Mouse (Mus musculus): Measurements from ENCODE around the gene Fmod. TPM values are rescaled to one million over a fixed set of nuclear protein-coding genes. Genes with fewer than 3 reads are reported as not detected.

The Fmod gene
- total and polyA plus RNA-seq, 3 experiments, result 9.3 to 14.5 (median 9.4) TPM

- H3K4me1 ChIP-seq (ENCODE audit: control insufficient read depth, insufficient read depth, low read length), result no peaks in the 10 kb centered on the region
- H3K4me3 ChIP-seq, result no peak overlapping the region
- TF ChIP-seq CTCF (IDR thresholded peaks at IDR 0.05), result no peak
- TF ChIP-seq EP300 (IDR thresholded peaks at IDR 0.05; ENCODE audit: insufficient read depth, low read depth, low read length), result no peak
- TF ChIP-seq POLR2A (IDR thresholded peaks at IDR 0.05; ENCODE audit: insufficient read depth, low read depth, low read length), result no peak
- intact Hi-C loops (cut with DNase I), result no loop called here
- H3K36me3 ChIP-seq (ENCODE audit: control insufficient read depth, insufficient read depth, low read length), result no peaks in the 10 kb centered on the region
- H3K27ac ChIP-seq, result no peak overlapping the region
- H3K79me2 ChIP-seq (replicated peaks; ENCODE audit: control insufficient read depth, insufficient read depth, low read length), result no peaks in the 10 kb centered on the region
- H3K27me3 ChIP-seq (ENCODE audit: control insufficient read depth, insufficient read depth, low read length), result no peaks in the 10 kb centered on the region
- DNase-seq, result no peak
- 44% methylated on average over 5 of the region's 5 CpGs for WGBS
- no peak overlapping the region for H3K9ac ChIP-seq (ENCODE audit: low read depth, low read length)
These were observed 11.1 kb upstream of the Fmod start for GRCm38 (mm10) chr1:134025975-134026374.

GRCm38 (mm10) chr1:134026741-134027140 is 10.3 kb upstream of the Fmod start:
- intact Hi-C loops (cut with DNase I), result no loop called here
- H3K27me3 ChIP-seq (ENCODE audit: control insufficient read depth, insufficient read depth, low read length), result no peaks in the 10 kb centered on the region
- no peak overlapping the region for H3K27ac ChIP-seq
- no peaks in the 10 kb centered on the region for H3K36me3 ChIP-seq (ENCODE audit: control insufficient read depth, insufficient read depth, low read length)
- no peak for DNase-seq
- no peak for TF ChIP-seq POLR2A (IDR thresholded peaks at IDR 0.05; ENCODE audit: insufficient read depth, low read depth, low read length)
- no peaks in the 10 kb centered on the region for H3K79me2 ChIP-seq (replicated peaks; ENCODE audit: control insufficient read depth, insufficient read depth, low read length)
- H3K4me3 ChIP-seq, result no peak overlapping the region
- no peak overlapping the region for H3K9ac ChIP-seq (ENCODE audit: low read depth, low read length)
- no peaks in the 10 kb centered on the region for H3K4me1 ChIP-seq (ENCODE audit: control insufficient read depth, insufficient read depth, low read length)
- WGBS, result 87% methylated on average over 9 of the region's 9 CpGs

GRCm38 (mm10) chr1:134028161-134028846 is 8.8 kb upstream of the Fmod start:
- Histone ChIP-seq H3K9ac (ENCODE audit: low read depth, low read length) (no peak overlapping the region), H3K4me3 (no peak overlapping the region), H3K27ac (no peak overlapping the region), H3K79me2 (replicated peaks; ENCODE audit: control insufficient read depth, insufficient read depth, low read length) (no peaks in the 10 kb centered on the region), H3K36me3 (ENCODE audit: control insufficient read depth, insufficient read depth, low read length) (no peaks in the 10 kb centered on the region), H3K27me3 (ENCODE audit: control insufficient read depth, insufficient read depth, low read length) (no peaks in the 10 kb centered on the region), H3K4me1 (ENCODE audit: control insufficient read depth, insufficient read depth, low read length) (no peaks in the 10 kb centered on the region)
- intact Hi-C loops (cut with DNase I), result no loop called here
- WGBS, result 45% methylated on average over 14 of the region's 14 CpGs
- TF ChIP-seq CTCF (IDR thresholded peaks at IDR 0.05) (no peak), POLR2A (IDR thresholded peaks at IDR 0.05; ENCODE audit: insufficient read depth, low read depth, low read length) (no peak), EP300 (IDR thresholded peaks at IDR 0.05; ENCODE audit: insufficient read depth, low read depth, low read length) (no peak)
- no peak for DNase-seq

GRCm38 (mm10) chr1:134036492-134036891 is 562 bp upstream of the Fmod start:
- DNase-seq, result no peak
- no peak for TF ChIP-seq EP300 (IDR thresholded peaks at IDR 0.05; ENCODE audit: insufficient read depth, low read depth, low read length)
- TF ChIP-seq CTCF (IDR thresholded peaks at IDR 0.05), result peak; percentile 44
- TF ChIP-seq POLR2A (IDR thresholded peaks at IDR 0.05; ENCODE audit: insufficient read depth, low read depth, low read length), result no peak
- no peaks in the 10 kb centered on the region for H3K79me2 ChIP-seq (replicated peaks; ENCODE audit: control insufficient read depth, insufficient read depth, low read length)
- H3K9ac ChIP-seq (ENCODE audit: low read depth, low read length), result no peak overlapping the region
- no peaks in the 10 kb centered on the region for H3K4me1 ChIP-seq (ENCODE audit: control insufficient read depth, insufficient read depth, low read length)
- H3K27me3 ChIP-seq (ENCODE audit: control insufficient read depth, insufficient read depth, low read length), result no peaks in the 10 kb centered on the region
- no peak overlapping the region for H3K4me3 ChIP-seq
- intact Hi-C loops (cut with DNase I), result no loop called here
- H3K36me3 ChIP-seq (ENCODE audit: control insufficient read depth, insufficient read depth, low read length), result no peaks in the 10 kb centered on the region
- H3K27ac ChIP-seq, result no peak overlapping the region
- WGBS, result 65% methylated on average over 2 of the region's 2 CpGs

GRCm38 (mm10) chr1:134038336-134038735 is 1.3 kb downstream of the Fmod start:
- H3K4me3 ChIP-seq, result no peak overlapping the region

GRCm38 (mm10) chr1:134039361-134039760 is 2.3 kb downstream of the Fmod start:
- no peak overlapping the region for H3K9ac ChIP-seq (ENCODE audit: low read depth, low read length)
- H3K4me1 ChIP-seq (ENCODE audit: control insufficient read depth, insufficient read depth, low read length), result no peaks in the 10 kb centered on the region
- H3K4me3 ChIP-seq, result no peak overlapping the region
- intact Hi-C loops (cut with DNase I), result no loop called here
- TF ChIP-seq EP300 (IDR thresholded peaks at IDR 0.05; ENCODE audit: insufficient read depth, low read depth, low read length) (no peak), POLR2A (IDR thresholded peaks at IDR 0.05; ENCODE audit: insufficient read depth, low read depth, low read length) (no peak), CTCF (IDR thresholded peaks at IDR 0.05) (no peak)
- H3K27ac ChIP-seq, result no peak overlapping the region
- no peaks in the 10 kb centered on the region for H3K36me3 ChIP-seq (ENCODE audit: control insufficient read depth, insufficient read depth, low read length)
- H3K79me2 ChIP-seq (replicated peaks; ENCODE audit: control insufficient read depth, insufficient read depth, low read length), result no peaks in the 10 kb centered on the region
- no peak for DNase-seq
- WGBS, result 71% methylated on average over 2 of the region's 2 CpGs
- H3K27me3 ChIP-seq (ENCODE audit: control insufficient read depth, insufficient read depth, low read length), result no peaks in the 10 kb centered on the region

More at GRCm38 (mm10) chr1:134038336-134038735, 1.3 kb downstream of the Fmod start:
- H3K27ac ChIP-seq, result no peak overlapping the region
- no peak overlapping the region for H3K9ac ChIP-seq (ENCODE audit: low read depth, low read length)
- 84% methylated on average over 4 of the region's 4 CpGs for WGBS
- H3K79me2 ChIP-seq (replicated peaks; ENCODE audit: control insufficient read depth, insufficient read depth, low read length), result no peaks in the 10 kb centered on the region
- no peak for DNase-seq
- H3K36me3 ChIP-seq (ENCODE audit: control insufficient read depth, insufficient read depth, low read length), result no peaks in the 10 kb centered on the region
- H3K27me3 ChIP-seq (ENCODE audit: control insufficient read depth, insufficient read depth, low read length), result no peaks in the 10 kb centered on the region
- intact Hi-C loops (cut with DNase I), result no loop called here
- H3K4me1 ChIP-seq (ENCODE audit: control insufficient read depth, insufficient read depth, low read length), result no peaks in the 10 kb centered on the region
- TF ChIP-seq EP300 (IDR thresholded peaks at IDR 0.05; ENCODE audit: insufficient read depth, low read depth, low read length), result no peak
- TF ChIP-seq POLR2A (IDR thresholded peaks at IDR 0.05; ENCODE audit: insufficient read depth, low read depth, low read length), result no peak
- TF ChIP-seq CTCF (IDR thresholded peaks at IDR 0.05), result no peak

Measured in heart, adult 2 months (tissue).